Mouse (Mus musculus) lung, adult 2 months (tissue): ENCODE results near the gene Fyb. TPM values are rescaled to one million over a fixed set of nuclear protein-coding genes. Genes with fewer than 3 reads are reported as not detected.

Source experiments
- DNase-seq: peaks from one replicate; pipeline ENCODE4 v3.0.0; 2022
- H3K4me1 ChIP-seq: fragments of 200-500 bp; 2 replicates; pipeline ENCODE4 v1.6.1; 2011; ENCODE audit warnings: low read length; ENCODE audit not compliant: control insufficient read depth, insufficient read depth
- H3K4me3 ChIP-seq: fragments of 200-500 bp; replicated peaks from 2 replicates; pipeline ENCODE3; 2011; ENCODE audit warnings: low read depth, mild to moderate bottlenecking, control low read depth, low read length; ENCODE audit errors: extremely low read depth
- CTCF ChIP-seq: fragments of 200-500 bp; IDR thresholded peaks from 2 replicates; pipeline ENCODE4 v1.5.1; 2011; ENCODE audit warnings: mild to moderate bottlenecking, low read length, control low read depth; ENCODE audit not compliant: insufficient read depth
- POLR2A ChIP-seq: fragments of 200-500 bp; IDR thresholded peaks from 2 replicates; pipeline ENCODE4 v1.6.1; 2011; ENCODE audit warnings: low read depth, mild to moderate bottlenecking, control low read depth, low read length, borderline replicate concordance; ENCODE audit errors: extremely low read depth
- whole genome bisulfite sequencing: fragments of 180-500 bp; shearing (Covaris S2); methylation state at CpG from one replicate; pipeline ENCODE4 v1.1.7; 2018; 5-methylcytosine and 5-hydroxymethylcytosine counted together
- polyA plus RNA-seq: library from polyadenylated mRNA; depleted of rRNA; stranded (reverse); fragments of >200 nt; gene quantifications from 2 replicates; pipeline ENCODE4 v1.2.3, GENCODE M21; 2012

Gene Fyb
- polyA plus RNA-seq, 1 experiment: 48.1 TPM

DNA sequence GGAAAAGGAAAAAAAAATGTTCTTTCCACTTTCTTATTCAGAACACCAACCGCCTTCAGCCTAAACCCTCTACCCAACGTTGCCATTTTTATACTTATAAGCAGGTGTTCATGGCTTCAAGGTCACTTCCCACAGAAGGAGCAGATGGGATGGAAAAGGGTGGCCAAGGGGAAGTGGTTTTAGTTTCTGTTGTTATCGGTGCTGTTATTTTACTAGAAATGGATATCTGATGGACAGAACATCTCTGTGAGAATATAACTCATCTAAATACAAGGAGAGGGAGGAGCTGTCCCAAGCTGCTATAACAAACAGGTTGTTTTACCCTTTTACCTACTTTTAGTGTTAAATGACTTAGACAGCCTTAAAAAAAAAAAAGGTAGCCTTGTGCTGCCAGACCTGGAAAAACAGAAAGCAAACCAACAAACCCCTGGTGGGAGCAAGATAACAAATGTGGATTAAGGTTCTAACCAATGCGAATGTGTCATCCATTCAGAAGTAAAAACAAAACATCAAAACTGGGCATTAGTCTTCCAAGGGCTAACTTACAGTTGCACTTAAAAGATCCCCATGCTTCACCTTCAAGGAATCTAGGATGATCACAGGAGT lies 68.3 kb downstream of the Fyb start:
- Histone ChIP-seq H3K4me3 (no peak overlapping the region), H3K4me1 (no peaks in the 10 kb centered on the region)
- WGBS: 74% methylated on average over 4 of the region's 4 CpGs
- no peak for DNase-seq
- no peak for TF ChIP-seq POLR2A
- no peak for TF ChIP-seq CTCF

DNA sequence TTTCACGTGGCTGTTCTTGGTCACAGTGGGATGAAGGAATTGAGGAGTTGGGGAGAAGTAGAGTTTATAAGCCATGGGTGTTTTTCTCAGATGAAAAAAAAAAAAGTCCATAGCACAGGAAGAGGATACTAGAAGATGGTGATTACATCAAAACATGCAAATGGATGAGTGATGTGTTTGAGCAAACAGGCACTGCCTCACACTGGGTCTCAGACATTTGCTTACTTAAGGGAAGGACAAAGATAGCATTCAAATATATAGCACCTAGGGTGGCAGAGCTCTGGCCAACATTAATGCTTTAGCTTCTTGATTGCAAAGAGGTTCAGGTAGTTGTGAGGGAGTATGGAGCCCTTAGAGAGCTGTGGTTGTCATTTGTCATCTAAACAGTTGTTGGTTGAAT lies 68.9 kb downstream of the Fyb start:
- Histone ChIP-seq H3K4me3 (no peak overlapping the region), H3K4me1 (no peaks in the 10 kb centered on the region)
- DNase-seq: no peak
- TF ChIP-seq POLR2A: no peak
- TF ChIP-seq CTCF: no peak
- WGBS: 45% methylated on average over 1 of the region's 1 CpGs

DNA sequence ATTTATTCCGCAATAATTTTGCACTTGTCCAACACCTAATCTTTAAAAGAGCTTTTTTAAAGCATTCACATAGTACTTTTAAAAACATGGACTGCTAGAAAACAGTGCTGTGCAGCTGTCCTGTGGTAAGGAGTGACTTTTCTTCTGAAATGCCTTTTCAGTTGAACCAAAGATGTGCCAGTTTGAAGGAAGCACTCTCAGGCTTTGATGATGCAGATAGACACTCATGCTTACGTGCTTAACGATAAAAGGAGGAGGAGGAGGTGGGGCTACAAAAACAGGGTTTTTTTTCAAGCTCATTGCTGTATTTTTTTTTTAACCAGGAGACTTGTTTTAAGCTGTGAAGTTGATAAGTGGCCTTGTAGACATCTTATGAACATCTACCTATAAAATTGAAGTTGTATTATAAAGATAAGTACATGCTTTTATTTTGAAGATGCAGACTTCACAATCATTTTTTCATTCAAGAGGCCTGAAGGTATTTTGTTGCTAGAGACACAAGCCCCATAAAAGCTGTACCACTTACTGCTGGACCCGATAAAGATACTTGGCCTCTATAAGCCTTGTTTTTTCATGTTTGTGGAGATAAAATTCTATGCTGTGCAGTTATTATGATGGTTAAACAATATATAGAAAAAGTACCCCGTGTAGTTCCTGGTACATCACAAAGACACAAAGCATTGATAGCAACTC lies 70.1 kb downstream of the Fyb start:
- Histone ChIP-seq H3K4me1 (no peaks in the 10 kb centered on the region), H3K4me3 (no peak overlapping the region)
- 50% methylated on average over 5 of the region's 5 CpGs for WGBS
- TF ChIP-seq POLR2A (no peak), CTCF (no peak)
- no peak for DNase-seq

DNA sequence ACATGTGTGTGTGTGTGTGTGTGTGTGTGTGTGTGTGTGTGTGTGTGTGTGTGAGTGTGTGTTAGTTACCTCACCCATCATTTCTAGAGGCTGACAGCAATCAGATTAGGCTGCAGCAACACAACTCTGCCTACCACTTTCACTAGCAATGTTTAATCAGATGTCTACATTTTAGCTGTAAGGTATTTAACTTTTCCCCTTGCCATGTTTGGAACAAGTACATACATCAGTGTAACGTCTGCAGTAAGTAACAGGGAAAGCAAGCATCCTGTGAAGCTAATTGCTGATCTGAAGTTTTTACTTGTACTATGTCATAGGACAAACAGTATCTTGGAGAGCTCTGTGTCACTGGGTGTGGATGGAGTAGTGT lies 70.6 kb downstream of the Fyb start:
- H3K4me1 ChIP-seq: no peaks in the 10 kb centered on the region
- H3K4me3 ChIP-seq: no peak overlapping the region
- 66% methylated on average over 1 of the region's 1 CpGs for WGBS
- TF ChIP-seq POLR2A (no peak), CTCF (no peak)
- DNase-seq: no peak

DNA sequence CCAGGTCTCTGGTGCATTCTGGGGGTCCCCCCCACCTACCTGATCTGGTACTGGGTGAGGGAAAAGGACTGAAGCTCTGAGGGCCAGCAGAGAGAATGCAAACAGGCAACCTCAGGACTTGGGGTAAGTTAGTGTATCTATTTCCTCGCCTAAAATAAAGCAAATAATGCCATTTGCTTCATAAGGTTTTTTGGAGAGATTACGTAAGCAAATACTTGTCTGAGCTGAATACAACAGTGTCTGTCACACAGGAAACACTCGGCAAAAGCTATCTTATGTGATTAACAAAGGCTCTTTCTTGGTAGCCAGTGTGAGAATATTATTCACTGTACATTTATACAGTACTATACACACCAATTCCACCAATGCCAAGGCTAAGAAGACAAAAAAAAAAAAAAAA lies 76.0 kb downstream of the Fyb start:
- H3K4me3 ChIP-seq: no peak overlapping the region
- no peaks in the 10 kb centered on the region for H3K4me1 ChIP-seq
- no peak for TF ChIP-seq CTCF
- no peak for TF ChIP-seq POLR2A
- DNase-seq: no peak
- 63% methylated on average over 3 of the region's 3 CpGs for WGBS

DNA sequence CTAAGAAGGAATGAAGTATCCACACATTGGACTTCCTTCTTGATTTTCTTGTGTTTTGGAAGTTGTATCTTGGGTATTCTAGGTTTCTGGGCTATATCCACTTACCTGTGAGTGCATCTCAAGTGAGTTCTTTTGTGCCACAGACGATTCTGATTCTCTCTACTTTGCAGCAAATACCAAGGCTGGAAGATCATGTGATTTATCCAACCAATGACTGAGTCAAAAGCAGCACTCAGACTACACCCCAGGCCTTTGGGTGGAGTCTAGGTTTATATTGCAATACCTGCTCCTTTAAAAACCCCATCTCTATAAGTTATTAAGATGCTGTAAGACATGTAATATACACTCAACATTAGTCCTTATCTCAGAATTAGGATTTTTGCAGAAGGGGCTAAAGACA lies 77.7 kb downstream of the Fyb start:
- TF ChIP-seq CTCF (no peak), POLR2A (no peak)
- DNase-seq: no peak
- H3K4me3 ChIP-seq: no peak overlapping the region
- 56% methylated on average over 1 of the region's 1 CpGs for WGBS
- H3K4me1 ChIP-seq: no peaks in the 10 kb centered on the region

DNA sequence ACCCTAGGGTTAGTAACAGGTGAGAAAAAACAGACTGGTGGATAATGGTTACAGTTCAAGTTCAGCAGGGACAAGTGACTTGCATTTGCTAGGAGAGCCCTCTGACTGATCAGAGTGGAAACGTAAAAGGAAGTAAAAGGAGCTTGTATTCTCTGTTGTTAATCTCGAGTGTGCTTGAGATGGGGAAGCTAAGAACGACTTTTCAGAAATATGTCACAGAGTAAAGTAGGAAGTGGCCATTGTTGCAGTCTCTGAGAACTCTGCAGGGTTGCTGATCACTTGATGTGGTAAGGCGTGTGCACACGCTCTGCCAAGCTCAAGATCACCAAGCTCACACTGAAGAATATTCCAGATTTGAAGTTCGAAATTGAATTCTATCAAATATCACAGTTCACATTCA lies 78.7 kb downstream of the Fyb start:
- 46% methylated on average over 6 of the region's 6 CpGs for WGBS
- no peak for DNase-seq
- Histone ChIP-seq H3K4me1 (no peaks in the 10 kb centered on the region), H3K4me3 (no peak overlapping the region)
- TF ChIP-seq CTCF: no peak
- no peak for TF ChIP-seq POLR2A

DNA sequence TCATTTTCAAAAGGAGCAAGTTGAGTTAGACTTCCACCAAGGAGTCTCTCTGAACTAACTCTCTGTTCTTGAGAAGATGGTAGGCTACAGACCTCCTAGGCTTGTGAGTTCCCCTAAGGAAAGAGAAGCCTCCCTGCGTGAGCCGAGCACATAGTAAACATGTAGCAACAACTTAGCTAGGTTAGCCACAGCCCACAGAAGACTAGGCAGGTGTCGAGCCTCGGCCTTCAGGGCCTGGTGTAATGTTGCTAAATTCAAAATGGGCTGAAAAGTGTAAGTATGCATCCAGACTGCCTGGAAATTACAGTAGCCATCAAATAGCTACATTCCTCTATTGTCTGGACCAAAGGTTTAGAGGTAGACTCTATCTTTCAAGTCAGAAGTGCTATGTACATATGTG lies 79.3 kb downstream of the Fyb start:
- 74% methylated on average over 4 of the region's 4 CpGs for WGBS
- no peak for TF ChIP-seq CTCF
- Histone ChIP-seq H3K4me3 (no peak overlapping the region), H3K4me1 (no peaks in the 10 kb centered on the region)
- no peak for DNase-seq

DNA sequence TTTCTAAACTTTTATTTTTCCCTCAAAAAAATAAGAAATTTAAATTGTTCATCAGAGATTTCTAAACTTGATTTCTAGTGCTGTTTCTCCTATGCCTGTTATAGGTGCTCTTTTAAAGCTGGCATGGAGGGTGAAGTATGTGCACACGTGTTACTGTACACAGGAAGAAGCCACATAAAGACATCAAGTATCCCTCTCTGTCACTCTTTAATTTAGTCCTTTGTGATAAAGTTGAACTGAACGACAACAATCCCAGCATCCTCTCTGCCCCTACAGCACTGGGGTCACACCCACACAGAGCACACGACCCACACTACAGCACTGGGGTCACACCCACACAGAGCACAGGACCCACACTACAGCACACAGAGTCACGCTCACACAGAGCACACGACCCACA lies 88.0 kb downstream of the Fyb start:
- 59% methylated on average over 5 of the region's 5 CpGs for WGBS
- TF ChIP-seq CTCF: no peak
- no peak for TF ChIP-seq POLR2A
- no peak for DNase-seq
- Histone ChIP-seq H3K4me3 (no peak overlapping the region), H3K4me1 (no peaks in the 10 kb centered on the region)

DNA sequence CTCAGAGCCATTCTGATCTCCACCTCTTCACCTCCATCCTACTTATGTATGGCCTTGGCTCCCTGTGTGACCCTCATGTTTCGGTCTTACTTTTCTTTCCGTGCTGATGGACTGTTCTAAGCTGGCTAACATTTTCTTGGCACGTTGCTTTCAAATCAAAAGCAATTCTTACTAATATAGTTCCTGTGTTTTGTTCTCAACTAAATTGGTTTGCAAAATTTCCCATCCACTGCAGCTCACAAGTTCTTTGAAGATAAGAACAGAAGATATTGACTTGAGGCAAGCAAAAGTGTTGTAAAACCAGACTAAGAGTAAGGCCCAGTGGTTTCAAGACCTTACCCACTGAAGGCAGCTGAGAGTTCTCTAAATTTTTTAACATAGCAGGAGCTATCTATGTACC lies 90.2 kb downstream of the Fyb start:
- Histone ChIP-seq H3K4me3 (no peak overlapping the region), H3K4me1 (no peaks in the 10 kb centered on the region)
- WGBS: 58% methylated on average over 3 of the region's 3 CpGs
- TF ChIP-seq POLR2A (no peak), CTCF (no peak)
- no peak for DNase-seq
